Mouse (Mus musculus): ENCODE data around the gene Zgrf1. TPM values are rescaled to one million over a fixed set of nuclear protein-coding genes. Genes with fewer than 3 reads are reported as not detected.

Gene Zgrf1
- polyA plus RNA-seq, 1 experiment = 28.3 TPM

DNA sequence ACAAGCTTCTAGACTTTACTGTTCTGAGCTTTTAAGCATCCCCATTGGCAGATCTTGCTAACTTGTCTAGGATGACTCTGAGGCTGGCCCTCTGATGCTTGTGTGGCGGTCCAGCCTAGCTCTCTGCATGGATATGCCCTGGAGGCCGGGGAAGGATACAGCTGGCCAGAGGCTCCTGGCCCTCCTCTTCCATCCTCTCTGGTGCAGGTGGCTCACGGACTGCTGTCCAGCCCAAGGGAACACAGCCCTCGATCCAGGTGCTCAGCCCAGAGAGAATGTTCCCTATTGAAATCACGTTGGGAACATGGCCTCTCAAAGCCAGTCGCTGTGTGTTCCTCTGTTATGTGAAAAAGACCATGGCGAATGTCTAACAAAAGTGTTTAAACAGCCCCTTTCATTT lies 107.4 kb downstream of the Zgrf1 start:
- no peak overlapping the region for H3K9ac ChIP-seq (ENCODE audit: low read depth, poor library complexity, severe bottlenecking)
- H3K27ac ChIP-seq (ENCODE audit: insufficient read depth, low read length) = no peak overlapping the region
- no peak for TF ChIP-seq CTCF (IDR thresholded peaks at IDR 0.05; ENCODE audit: low read depth, low read length)
- no peak for TF ChIP-seq POLR2A (IDR thresholded peaks at IDR 0.05; ENCODE audit: insufficient read depth, low read length)
- TF ChIP-seq EP300 (IDR thresholded peaks at IDR 0.05; ENCODE audit: insufficient read depth, low read depth, low read length) = no peak
- H3K27me3 ChIP-seq (ENCODE audit: control insufficient read depth, insufficient read depth, low read length, poor library complexity, severe bottlenecking) = no peaks in the 10 kb centered on the region; the same call in 1 of the 2 replicates
- no peak overlapping the region for H3K4me3 ChIP-seq (ENCODE audit: low read depth, low read length)
- no peaks in the 10 kb centered on the region for H3K9me3 ChIP-seq (replicated peaks; ENCODE audit: control insufficient read depth, insufficient read depth, low read length, poor library complexity, severe bottlenecking)
- no peaks in the 10 kb centered on the region for H3K36me3 ChIP-seq (ENCODE audit: control insufficient read depth, insufficient read depth, low read length, poor library complexity, severe bottlenecking)
- H3K4me1 ChIP-seq (ENCODE audit: control insufficient read depth, insufficient read depth, low read length) = no peaks in the 10 kb centered on the region

DNA sequence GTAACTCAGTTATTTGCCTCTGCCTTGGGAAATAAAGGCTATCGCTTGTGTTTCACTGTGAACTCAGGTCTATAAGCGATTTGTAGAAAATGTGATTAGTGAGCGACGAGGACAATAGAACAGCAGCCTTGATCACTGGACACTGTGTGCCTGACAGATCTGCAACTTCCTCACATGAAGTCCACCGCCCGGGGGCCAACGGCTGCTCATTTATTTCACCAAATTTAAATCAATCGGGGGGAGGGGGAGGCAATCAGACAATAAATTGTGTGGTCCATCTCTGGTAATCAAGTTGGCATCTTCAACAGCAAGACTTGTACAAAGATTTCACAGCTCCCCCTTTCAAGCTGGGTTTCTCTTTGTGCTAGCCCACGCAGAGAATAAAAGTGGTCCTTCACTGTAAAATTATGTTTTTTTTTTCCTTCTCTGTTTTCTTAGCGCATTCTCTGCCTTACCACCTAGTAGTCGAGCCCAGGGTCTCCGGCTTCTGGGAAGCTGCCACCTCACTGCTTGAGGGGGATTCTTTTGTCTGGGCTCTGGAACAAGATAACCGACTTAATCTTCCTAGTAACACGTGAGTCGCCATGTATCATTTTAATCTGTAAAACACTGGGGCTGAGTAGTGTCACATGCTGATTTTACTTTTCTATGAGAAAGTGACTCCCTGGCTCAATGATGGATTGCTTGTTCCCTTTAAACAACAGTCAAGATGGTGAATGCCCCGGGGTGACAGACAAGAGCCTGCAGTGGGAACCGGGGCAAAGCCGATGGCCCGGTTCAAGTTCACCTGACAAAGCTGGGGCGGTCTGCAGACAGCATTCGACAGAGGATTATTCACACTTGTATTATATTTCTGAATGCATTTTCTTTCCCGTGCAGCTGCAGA lies 108.6 kb downstream of the Zgrf1 start:
- H3K27ac ChIP-seq (ENCODE audit: insufficient read depth, low read length) = no peak overlapping the region
- H3K36me3 ChIP-seq (ENCODE audit: control insufficient read depth, insufficient read depth, low read length, poor library complexity, severe bottlenecking) = no peaks in the 10 kb centered on the region
- no peak overlapping the region for H3K9ac ChIP-seq (ENCODE audit: low read depth, poor library complexity, severe bottlenecking)
- H3K4me1 ChIP-seq (ENCODE audit: control insufficient read depth, insufficient read depth, low read length) = no peaks in the 10 kb centered on the region
- no peaks in the 10 kb centered on the region for H3K9me3 ChIP-seq (replicated peaks; ENCODE audit: control insufficient read depth, insufficient read depth, low read length, poor library complexity, severe bottlenecking)
- no peaks in the 10 kb centered on the region; the same call in 1 of the 2 replicates for H3K27me3 ChIP-seq (ENCODE audit: control insufficient read depth, insufficient read depth, low read length, poor library complexity, severe bottlenecking)
- TF ChIP-seq POLR2A (IDR thresholded peaks at IDR 0.05; ENCODE audit: insufficient read depth, low read length) (no peak), CTCF (IDR thresholded peaks at IDR 0.05; ENCODE audit: low read depth, low read length) (no peak), EP300 (IDR thresholded peaks at IDR 0.05; ENCODE audit: insufficient read depth, low read depth, low read length) (no peak)
- no peak overlapping the region for H3K4me3 ChIP-seq (ENCODE audit: low read depth, low read length)

Other genes with a start within 250 kb of the Zgrf1 start
- gene Ank2, start 54.1 kb upstream of the Zgrf1 start, polyA plus RNA-seq (2011; ENCODE audit: insufficient read depth, insufficient read length, low read depth, missing spikeins) = 29.9 and 31.4 TPM in 2 replicates
- 110 and 116 TPM in 2 replicates for gene Larp7, start 140 bp upstream of the Zgrf1 start, polyA plus RNA-seq (2011; ENCODE audit: insufficient read depth, insufficient read length, low read depth, missing spikeins)
- gene Neurog2, start 79.6 kb downstream of the Zgrf1 start, polyA plus RNA-seq (2011; ENCODE audit: insufficient read depth, insufficient read length, low read depth, missing spikeins) = not detected in 2 replicates
- 1.2 TPM in 2 replicates for gene Alpk1, start 227.0 kb downstream of the Zgrf1 start, polyA plus RNA-seq (2011; ENCODE audit: insufficient read depth, insufficient read length, low read depth, missing spikeins)
- gene Tifa, start 236.3 kb downstream of the Zgrf1 start, polyA plus RNA-seq (2011; ENCODE audit: insufficient read depth, insufficient read length, low read depth, missing spikeins) = 0.54 TPM in 1 of 2 replicates, not detected in the other

All from ES-Bruce4 (cell line).